Mouse (Mus musculus): ENCODE measurements around the gene Rag1. TPM values are rescaled to one million over a fixed set of nuclear protein-coding genes. Genes with fewer than 3 reads are reported as not detected.

Gene Rag1
- total RNA-seq (2014; rRNA removed) = 0.36 and 0.37 TPM in 2 replicates
- polyA plus RNA-seq (2015; fragmentation: Nextera tagmentation; extraction: Ambion mirVana) = 0.08 and 0.11 TPM in 2 replicates

GRCm38 (mm10) chr2:101649114-101649671 lies at the start of gene Rag1, which contains the start of gene B230118H07Rik:
TSS of gene Rag1 (minus strand) at chr2:101649501.
TSS of gene B230118H07Rik (minus strand) at chr2:101649532.
- no peak for TF ChIP-seq CTCF (IDR thresholded peaks at IDR 0.05; ENCODE audit: low read depth)
- Histone ChIP-seq H3K4me2 (ENCODE audit: low read depth, low read length) (peak within 1 kb of the TSS; percentile 24), H3K36me3 (ENCODE audit: insufficient read depth, low read length) (no peaks in the 10 kb centered on the region), H3K4me3 (ENCODE audit: low read length) (no peak within 1 kb of the TSS), H3K9me3 (ENCODE audit: low read length) (no peaks in the 10 kb centered on the region), H3K27me3 (ENCODE audit: insufficient read depth, low read length) (no peaks in the 10 kb centered on the region), H3K9ac (replicated peaks; ENCODE audit: low read length) (no peak within 1 kb of the TSS), H3K4me1 (ENCODE audit: insufficient read depth, low read length) (0 out of 2 replicates have a peak, but pooled peaks cover 3% of the 10 kb centered on the region), H3K27ac (peak within 1 kb of the TSS; percentile 33)
- DNase-seq (ENCODE audit: low spot score) = peak; percentile 36
- peak; percentile 66 for ATAC-seq
- 17% methylated on average over 8 of the region's 8 CpGs for WGBS

GRCm38 (mm10) chr2:101695584-101695983 lies 46.3 kb upstream of the Rag1 start:
- H3K9ac ChIP-seq (replicated peaks; ENCODE audit: low read length) = no peak overlapping the region

GRCm38 (mm10) chr2:101693577-101694215 lies 44.4 kb upstream of the Rag1 start:
- DNase-seq (ENCODE audit: low spot score) (peak; percentile 72), ATAC-seq (0 out of 2 replicates have a peak, but pooled peaks have one; percentile 38)
- Histone ChIP-seq H3K4me3 (ENCODE audit: low read length) (no peak overlapping the region), H3K27me3 (ENCODE audit: insufficient read depth, low read length) (no peaks in the 10 kb centered on the region), H3K4me1 (ENCODE audit: insufficient read depth, low read length) (no peaks in the 10 kb centered on the region), H3K9me3 (ENCODE audit: low read length) (no peaks in the 10 kb centered on the region), H3K9ac (replicated peaks; ENCODE audit: low read length) (no peak overlapping the region), H3K4me2 (ENCODE audit: low read depth, low read length) (no peak overlapping the region), H3K27ac (no peak overlapping the region), H3K36me3 (ENCODE audit: insufficient read depth, low read length) (peaks cover 17% of the 10 kb centered on the region)
- TF ChIP-seq CTCF (IDR thresholded peaks at IDR 0.05; ENCODE audit: low read depth) = peak; percentile 73
- WGBS = 50% methylated on average over 5 of the region's 5 CpGs

More at GRCm38 (mm10) chr2:101695584-101695983, 46.3 kb upstream of the Rag1 start:
- Histone ChIP-seq H3K4me2 (ENCODE audit: low read depth, low read length) (no peak overlapping the region), H3K9me3 (ENCODE audit: low read length) (no peaks in the 10 kb centered on the region), H3K27me3 (ENCODE audit: insufficient read depth, low read length) (no peaks in the 10 kb centered on the region), H3K4me1 (ENCODE audit: insufficient read depth, low read length) (no peaks in the 10 kb centered on the region), H3K27ac (no peak overlapping the region), H3K36me3 (ENCODE audit: insufficient read depth, low read length) (peaks cover 17% of the 10 kb centered on the region), H3K4me3 (ENCODE audit: low read length) (no peak overlapping the region)
- ATAC-seq = no peak
- TF ChIP-seq CTCF (IDR thresholded peaks at IDR 0.05; ENCODE audit: low read depth) = no peak
- WGBS = 88% methylated on average over 7 of the region's 7 CpGs
- no peak for DNase-seq (ENCODE audit: low spot score)

- H3K27ac ChIP-seq = no peak overlapping the region
- H3K9ac ChIP-seq (replicated peaks; ENCODE audit: low read length) = no peak overlapping the region
- ATAC-seq (0 out of 2 replicates have a peak, but pooled peaks have one; percentile 9), DNase-seq (ENCODE audit: low spot score) (no peak)
- H3K4me3 ChIP-seq (ENCODE audit: low read length) = no peak overlapping the region
- 48% methylated on average over 4 of the region's 4 CpGs for WGBS
- no peaks in the 10 kb centered on the region for H3K9me3 ChIP-seq (ENCODE audit: low read length)
- no peak overlapping the region for H3K4me2 ChIP-seq (ENCODE audit: low read depth, low read length)
- no peaks in the 10 kb centered on the region for H3K4me1 ChIP-seq (ENCODE audit: insufficient read depth, low read length)
- no peak for TF ChIP-seq CTCF (IDR thresholded peaks at IDR 0.05; ENCODE audit: low read depth)
- peaks cover 17% of the 10 kb centered on the region for H3K36me3 ChIP-seq (ENCODE audit: insufficient read depth, low read length)
- no peaks in the 10 kb centered on the region for H3K27me3 ChIP-seq (ENCODE audit: insufficient read depth, low read length)
Measured at GRCm38 (mm10) chr2:101693043-101693442, 43.7 kb upstream of the Rag1 start.

- WGBS = 88% methylated on average over 9 of the region's 9 CpGs
- DNase-seq (ENCODE audit: low spot score) = no peak
- Histone ChIP-seq H3K9ac (replicated peaks; ENCODE audit: low read length) (no peak overlapping the region), H3K27ac (no peak overlapping the region), H3K9me3 (ENCODE audit: low read length) (no peaks in the 10 kb centered on the region), H3K4me1 (ENCODE audit: insufficient read depth, low read length) (no peaks in the 10 kb centered on the region), H3K4me2 (ENCODE audit: low read depth, low read length) (no peak overlapping the region), H3K36me3 (ENCODE audit: insufficient read depth, low read length) (peaks cover 14% of the 10 kb centered on the region), H3K27me3 (ENCODE audit: insufficient read depth, low read length) (no peaks in the 10 kb centered on the region), H3K4me3 (ENCODE audit: low read length) (no peak overlapping the region)
- no peak for TF ChIP-seq CTCF (IDR thresholded peaks at IDR 0.05; ENCODE audit: low read depth)
- ATAC-seq = no peak
Measured at GRCm38 (mm10) chr2:101690252-101690827, 41.0 kb upstream of the Rag1 start.

- DNase-seq (ENCODE audit: low spot score) = no peak
- H3K4me2 ChIP-seq (ENCODE audit: low read depth, low read length) = no peak overlapping the region
- no peaks in the 10 kb centered on the region for H3K27me3 ChIP-seq (ENCODE audit: insufficient read depth, low read length)
- H3K4me1 ChIP-seq (ENCODE audit: insufficient read depth, low read length) = 0 out of 2 replicates have a peak, but pooled peaks cover under 1% of the 10 kb centered on the region
- no peak for ATAC-seq
- H3K27ac ChIP-seq = no peak overlapping the region
- H3K4me3 ChIP-seq (ENCODE audit: low read length) = no peak overlapping the region
- no peak overlapping the region for H3K9ac ChIP-seq (replicated peaks; ENCODE audit: low read length)
- 86% methylated on average over 5 of the region's 5 CpGs for WGBS
- H3K36me3 ChIP-seq (ENCODE audit: insufficient read depth, low read length) = peaks cover 14% of the 10 kb centered on the region
- no peak for TF ChIP-seq CTCF (IDR thresholded peaks at IDR 0.05; ENCODE audit: low read depth)
- no peaks in the 10 kb centered on the region for H3K9me3 ChIP-seq (ENCODE audit: low read length)
Measured at GRCm38 (mm10) chr2:101688011-101688410, 38.7 kb upstream of the Rag1 start.
